Mouse (Mus musculus) spleen, postnatal 14 days (tissue): ENCODE data around the gene Rbm34.

ENCODE experiments used
- DNase-seq, 2 experiments: peaks; one replicate each; pipeline ENCODE4 v3.0.0; 2021 to 2022; ENCODE audit warnings: low spot score in 2 of 2

The Rbm34 gene

DNA sequence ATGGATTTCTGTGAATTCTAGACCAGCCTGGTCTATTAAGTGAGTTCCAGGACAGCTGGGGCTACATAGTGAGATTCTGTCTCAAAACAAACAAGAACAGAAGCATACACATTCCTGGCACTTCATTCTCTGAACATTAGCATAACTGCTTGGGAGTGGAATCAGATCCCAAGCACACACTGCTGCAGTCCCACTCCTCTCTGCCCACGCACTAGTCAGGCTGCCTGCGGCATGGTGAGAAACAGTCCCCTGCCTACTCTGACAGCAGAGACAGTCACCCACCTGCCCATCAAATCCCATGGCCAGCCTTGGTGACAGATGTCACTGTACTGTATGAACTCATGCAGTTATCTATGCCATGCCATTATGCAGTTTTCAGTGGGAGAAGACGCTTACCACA is 9.4 kb downstream of the Rbm34 start:
- no peak for DNase-seq

GRCm38 (mm10) chr8:126951900-126952636 is 18.8 kb downstream of the Rbm34 start:
- no peak for DNase-seq

GRCm38 (mm10) chr8:126949527-126949926 is 21.3 kb downstream of the Rbm34 start:
- DNase-seq: no peak

- no peak for DNase-seq
Observed at GRCm38 (mm10) chr8:126946444-126946843, 24.4 kb downstream of the Rbm34 start.

DNA sequence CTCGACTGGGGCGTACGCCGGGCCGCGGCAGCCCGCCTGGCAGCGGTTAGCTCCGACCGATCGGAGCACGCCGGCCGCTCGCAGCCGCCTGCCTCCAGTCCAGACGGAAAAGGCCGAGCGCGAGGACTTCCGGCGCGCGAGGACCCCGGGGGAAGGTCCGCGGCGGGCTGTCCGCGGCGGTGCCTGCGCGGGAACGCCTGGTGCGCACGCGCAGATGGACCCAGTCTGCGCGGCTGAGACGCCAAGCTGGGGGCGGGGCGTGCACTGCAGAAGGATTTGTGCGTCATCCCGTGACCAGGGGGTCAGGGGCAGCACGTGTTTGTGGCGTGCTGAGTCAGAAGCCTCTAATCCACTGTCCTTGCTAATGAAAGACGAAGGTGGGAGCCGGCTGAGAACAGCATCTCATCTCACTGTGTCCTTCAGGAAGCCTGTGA is 25.1 kb downstream of the Rbm34 start, which contains the start of gene Tomm20:
Gene Tomm20 (minus strand): TSS at position 115 of the 434 bp plus-strand sequence.
- DNase-seq: peak; percentile 90 to 91

DNA sequence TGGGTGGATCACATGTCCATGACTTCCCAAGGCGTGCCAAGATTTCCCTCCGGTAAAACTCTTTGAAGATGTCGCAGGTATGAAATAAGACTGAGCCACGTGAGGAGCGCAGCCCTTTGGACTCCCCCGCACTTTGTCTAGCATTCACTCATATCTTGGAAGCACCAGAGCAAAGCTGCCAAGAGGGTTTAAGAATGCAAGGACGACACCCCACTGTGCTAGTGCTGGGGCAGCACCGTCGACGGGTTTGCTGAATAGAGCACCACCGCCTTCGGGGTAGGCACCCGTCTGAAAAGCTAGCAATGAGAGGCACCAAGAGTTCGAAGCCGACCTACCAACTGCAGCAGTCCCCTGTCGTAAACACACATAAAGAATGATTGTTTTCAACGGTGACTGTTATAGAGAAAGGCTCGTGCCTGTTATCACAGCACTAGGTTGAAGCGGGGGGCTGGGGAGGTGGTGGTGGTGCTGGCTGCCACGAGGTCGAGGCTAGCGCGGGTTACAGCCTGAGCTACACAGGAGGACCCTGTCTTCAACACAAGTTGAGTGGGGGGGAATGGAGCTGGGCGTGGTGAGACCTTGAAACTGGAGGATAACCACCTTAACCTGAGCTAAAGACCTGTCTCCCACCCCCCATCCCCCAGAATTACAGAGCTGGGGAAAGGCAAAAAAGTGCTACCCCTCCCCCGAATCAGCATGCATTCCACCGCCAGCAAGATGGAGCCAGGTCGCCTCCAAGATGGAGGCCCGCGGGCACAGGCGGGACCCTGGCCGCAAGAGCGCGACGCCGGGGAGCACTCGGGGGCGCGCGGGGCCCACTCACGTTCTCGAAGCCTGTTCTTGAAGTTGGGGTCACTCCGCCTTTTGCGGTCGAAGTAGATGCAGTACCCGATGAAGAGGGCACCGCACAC is 25.8 kb downstream of the Rbm34 start:
- DNase-seq: peak in 1 of 2 experiments; percentile 10

DNA sequence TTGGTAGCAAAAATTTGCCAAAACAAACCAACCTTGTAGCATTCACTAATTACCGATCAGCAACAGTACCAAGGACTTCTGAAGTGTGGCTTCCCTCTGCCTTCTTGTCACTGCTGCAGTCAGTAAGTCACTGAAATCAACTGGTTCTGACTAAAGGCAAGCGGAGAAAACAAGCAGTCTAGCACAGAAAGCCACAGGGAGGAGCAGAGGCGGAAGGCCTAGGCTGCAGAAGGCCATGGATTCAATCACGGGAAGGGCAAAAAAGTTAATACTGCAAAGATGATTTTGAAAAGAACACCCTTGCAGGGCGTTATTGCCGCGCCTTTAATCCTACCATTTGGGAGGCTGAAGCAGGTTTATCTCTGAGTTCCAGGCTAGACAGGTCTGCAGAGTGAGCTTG is 27.3 kb downstream of the Rbm34 start:
- no peak for DNase-seq

DNA sequence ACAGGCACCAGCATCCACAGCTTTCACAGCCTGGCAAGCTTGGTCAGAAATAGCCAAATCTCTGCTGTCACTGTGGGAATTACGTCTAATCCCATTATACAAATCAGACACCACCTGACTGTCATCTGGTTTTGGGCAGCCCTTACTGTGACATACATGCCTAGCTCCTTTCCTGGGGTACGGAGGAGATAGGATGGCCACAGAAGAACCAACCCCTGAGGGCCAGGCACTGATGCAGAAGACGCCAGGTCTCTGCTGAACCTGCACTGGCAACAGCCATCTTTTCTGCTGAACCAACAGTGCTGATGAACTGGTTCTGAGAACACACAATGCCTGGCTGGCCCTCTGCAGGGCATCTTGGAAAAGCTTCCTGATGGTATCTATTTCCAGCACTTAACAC is 33.5 kb downstream of the Rbm34 start:
- DNase-seq: no peak

GRCm38 (mm10) chr8:126935932-126936331 is 34.9 kb downstream of the Rbm34 start:
- DNase-seq: no peak

- DNase-seq: no peak
Observed at GRCm38 (mm10) chr8:126935387-126935786, 35.5 kb downstream of the Rbm34 start.

DNA sequence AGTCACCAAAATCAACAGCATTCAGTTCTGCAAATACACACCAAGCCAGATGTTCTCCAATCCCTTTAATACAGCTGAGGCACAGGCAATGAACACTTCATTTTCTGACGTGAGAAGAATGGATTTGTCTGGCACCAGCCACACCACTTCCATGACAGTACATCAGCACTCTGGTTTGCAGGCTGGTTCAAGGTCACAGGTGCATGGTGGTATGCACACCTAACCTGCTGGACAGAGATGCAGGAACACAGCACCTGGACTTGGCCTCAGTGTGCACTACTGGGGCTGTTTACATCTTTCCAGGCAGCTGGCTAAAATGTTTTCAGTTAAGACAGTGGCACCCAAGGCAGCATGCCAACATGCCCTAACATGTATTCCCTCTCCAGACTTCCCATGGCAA is 38.2 kb downstream of the Rbm34 start:
- DNase-seq: no peak

- no peak for DNase-seq
Observed at GRCm38 (mm10) chr8:126932249-126932648, 38.6 kb downstream of the Rbm34 start.

DNA sequence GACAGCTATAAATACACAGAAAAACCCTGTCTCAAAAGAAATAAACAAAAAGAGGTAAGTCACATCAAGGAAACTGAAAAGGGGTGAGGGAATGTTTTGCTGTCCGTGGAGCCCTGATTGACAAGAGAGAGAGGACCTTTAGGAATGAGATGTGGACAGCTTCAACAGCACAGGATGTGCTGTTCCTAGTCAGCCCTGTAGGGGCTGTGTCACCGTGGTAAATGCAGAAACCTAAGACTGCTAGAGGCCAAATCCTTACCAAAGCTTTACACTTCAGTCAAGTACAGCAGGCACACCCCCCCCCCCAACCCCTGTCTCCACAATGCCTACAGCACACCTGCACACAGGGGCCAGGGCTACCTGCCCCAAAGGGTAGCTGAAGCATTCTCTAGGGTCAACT is 39.2 kb downstream of the Rbm34 start:
- no peak for DNase-seq

GRCm38 (mm10) chr8:126929607-126930161 is 41.2 kb downstream of the Rbm34 start:
- peak in 1 of 2 experiments; percentile 55 for DNase-seq

GRCm38 (mm10) chr8:126928755-126929505 is 41.9 kb downstream of the Rbm34 start:
- DNase-seq: no peak

DNA sequence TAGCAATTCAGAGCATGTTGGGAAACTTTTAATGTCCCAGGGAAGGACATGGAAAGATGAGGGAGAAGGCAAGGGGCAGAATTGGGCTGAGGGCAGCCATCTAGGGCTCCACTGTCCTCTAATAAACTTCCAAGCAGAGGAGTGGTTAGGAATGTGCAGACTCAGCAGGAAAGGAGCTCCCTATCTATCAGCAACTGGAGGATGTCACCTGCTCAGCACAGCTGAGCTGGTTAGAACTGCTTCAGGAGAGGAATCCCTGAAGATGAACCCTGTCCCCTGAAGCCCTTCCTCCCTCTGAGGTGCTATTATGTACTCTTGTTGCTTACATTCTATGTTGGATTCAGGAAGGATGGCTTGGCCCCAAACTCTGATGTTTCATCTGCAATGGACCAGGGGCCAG is 42.8 kb downstream of the Rbm34 start:
- DNase-seq: no peak

- no peak for DNase-seq
Observed at GRCm38 (mm10) chr8:126927058-126927457, 43.8 kb downstream of the Rbm34 start.

- no peak for DNase-seq
Observed at GRCm38 (mm10) chr8:126922981-126923380, 47.9 kb downstream of the Rbm34 start.

DNA sequence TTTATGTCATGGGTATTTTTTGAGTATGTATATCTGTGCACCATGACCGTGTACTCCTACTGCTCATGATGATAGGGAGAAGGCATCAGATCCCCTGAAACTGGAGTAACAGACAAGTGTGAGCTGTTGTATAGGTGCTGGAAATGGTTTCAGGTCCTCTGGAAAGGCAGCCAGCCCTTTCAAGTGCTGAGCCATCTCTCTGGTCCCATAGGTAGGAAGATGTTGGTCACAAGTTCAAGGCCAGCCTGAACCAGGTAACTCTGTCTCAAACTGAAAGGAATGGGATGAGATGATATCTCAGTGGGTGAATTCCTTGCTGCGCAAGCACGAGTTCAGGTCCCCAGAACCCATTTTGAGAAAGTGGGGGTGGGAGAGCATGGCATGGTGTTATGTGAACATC is 49.4 kb downstream of the Rbm34 start:
- DNase-seq: no peak

GRCm38 (mm10) chr8:126920845-126921244 is 50.0 kb downstream of the Rbm34 start:
- DNase-seq: peak; percentile 35 to 55

- DNase-seq: no peak
Observed at GRCm38 (mm10) chr8:126920386-126920785, 50.5 kb downstream of the Rbm34 start.

GRCm38 (mm10) chr8:126919703-126920102 is 51.2 kb downstream of the Rbm34 start:
- no peak for DNase-seq
